Mouse (Mus musculus) intestine, embryonic 15.5 days (tissue): ENCODE measurements around the gene Galr3. TPM values are rescaled to one million over a fixed set of nuclear protein-coding genes. Genes with fewer than 3 reads are reported as not detected.
"Not testable (repeated sequence)": the region's sequence is repeated elsewhere in the genome, so short reads cannot be mapped to it uniquely, and the experiment has no call there.

ENCODE experiments used
- ATAC-seq: fragments of 200-750 bp; cut with Nextera tagmentation; 2 replicates; pipeline ENCODE4 v1.8.0; 2017; ENCODE audit warnings: moderate TSS enrichment, moderate library complexity
- H3K27ac ChIP-seq: fragments of 300-500 bp; sonication (generic); 2 replicates; pipeline ENCODE4 v1.5.1; 2015; ENCODE audit warnings: mild to moderate bottlenecking, inconsistent platforms
- H3K27me3 ChIP-seq: fragments of 300-500 bp; sonication (generic); replicated peaks from 2 replicates; pipeline ENCODE4 v1.6.1; 2015; ENCODE audit warnings: inconsistent platforms
- H3K36me3 ChIP-seq: fragments of 300-500 bp; sonication (generic); 2 replicates; pipeline ENCODE4 v1.6.1; 2015; ENCODE audit warnings: inconsistent platforms
- H3K4me1 ChIP-seq: fragments of 300-500 bp; sonication (generic); replicated peaks from 2 replicates; pipeline ENCODE4 v1.6.1; 2015; ENCODE audit warnings: inconsistent platforms
- H3K4me2 ChIP-seq: fragments of 300-500 bp; sonication (generic); replicated peaks from 2 replicates; pipeline ENCODE4 v1.6.1; 2015; ENCODE audit warnings: mild to moderate bottlenecking, inconsistent platforms
- H3K4me3 ChIP-seq: fragments of 300-500 bp; sonication (generic); replicated peaks from 2 replicates; pipeline ENCODE4 v1.5.1; 2015; ENCODE audit warnings: inconsistent platforms
- H3K9ac ChIP-seq: fragments of 300-500 bp; sonication (generic); 2 replicates; pipeline ENCODE4 v1.6.1; 2015; ENCODE audit warnings: inconsistent platforms
- H3K9me3 ChIP-seq: fragments of 300-500 bp; sonication (generic); 2 replicates; pipeline ENCODE4 v1.6.1; 2016; ENCODE audit warnings: inconsistent platforms
- WGBS: fragments of 180-500 bp; shearing (Covaris S2); methylation state at CpG from one replicate; pipeline ENCODE4 v1.1.7; 2015; 5-methylcytosine and 5-hydroxymethylcytosine counted together
- polyA plus RNA-seq: library from polyadenylated mRNA; unstranded; fragments of >200 nt; fragmentation: Nextera tagmentation; extraction: Ambion mirVana; gene quantifications from 2 replicates; pipeline ENCODE4 v1.2.1, GENCODE M21; 2015

The Galr3 gene
- polyA plus RNA-seq, 1 experiment from 2014 or later = 1.8 TPM

DNA sequence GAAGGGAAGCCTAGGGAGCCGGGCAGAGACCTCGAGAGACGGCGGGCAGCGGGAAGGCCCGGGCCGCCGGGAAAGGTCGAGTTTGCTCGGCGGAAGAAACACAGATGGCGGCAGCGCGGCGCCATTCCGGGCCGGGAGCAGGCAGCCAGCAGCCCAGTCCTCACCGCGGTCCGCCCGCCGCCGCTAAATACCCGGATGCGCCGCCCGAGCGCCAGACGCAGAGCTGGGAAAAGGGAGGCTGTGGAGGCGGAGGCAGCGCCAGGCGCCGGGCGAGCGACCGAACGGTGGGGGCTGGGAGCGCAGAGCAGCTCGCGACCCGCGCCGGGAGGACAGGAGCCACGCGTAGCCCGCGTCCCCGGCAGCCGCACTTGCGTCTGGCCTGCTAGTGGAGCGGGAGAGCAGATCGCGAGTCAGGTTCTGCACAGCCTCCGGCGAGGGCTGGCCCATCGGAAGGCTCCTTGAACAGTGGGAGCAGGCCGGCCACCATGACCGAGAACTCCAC is 13.4 kb upstream of the Galr3 start, which contains the start of gene H1f0:
H1f0 (plus strand) TSS at position 214 of the 502 bp plus-strand sequence.
- Histone ChIP-seq H3K36me3 (no peaks in the 10 kb centered on the region), H3K9ac (peak within 1 kb of the TSS; percentile 99), H3K4me2 (peak within 1 kb of the TSS; percentile 85), H3K9me3 (no peaks in the 10 kb centered on the region), H3K27ac (peak within 1 kb of the TSS; percentile 98), H3K4me3 (peak within 1 kb of the TSS; percentile 85), H3K27me3 (no peaks in the 10 kb centered on the region), H3K4me1 (peaks cover 42% of the 10 kb centered on the region)
- peak; percentile 71 for ATAC-seq
- WGBS = 0% methylated on average over 58 of the region's 58 CpGs

- H3K4me1 ChIP-seq = peaks cover 42% of the 10 kb centered on the region
- H3K9ac ChIP-seq = peak overlapping the region; percentile 99
- WGBS = 20% methylated on average over 16 of the region's 16 CpGs
- H3K27ac ChIP-seq = peak overlapping the region; percentile 98
- no peaks in the 10 kb centered on the region for H3K27me3 ChIP-seq
- peak overlapping the region; percentile 85 for H3K4me3 ChIP-seq
- H3K36me3 ChIP-seq = no peaks in the 10 kb centered on the region
- H3K4me2 ChIP-seq = peak overlapping the region; percentile 85
- no peak for ATAC-seq
- no peaks in the 10 kb centered on the region for H3K9me3 ChIP-seq
Observed at GRCm38 (mm10) chr15:79028823-79029484, 12.7 kb upstream of the Galr3 start.

GRCm38 (mm10) chr15:79029519-79030241 is 12.0 kb upstream of the Galr3 start:
- H3K9ac ChIP-seq = peak overlapping the region; percentile 99
- peaks cover 42% of the 10 kb centered on the region for H3K4me1 ChIP-seq
- no peaks in the 10 kb centered on the region for H3K9me3 ChIP-seq
- H3K36me3 ChIP-seq = no peaks in the 10 kb centered on the region
- 2% methylated on average over 11 of the region's 11 CpGs for WGBS
- peak overlapping the region; percentile 85 for H3K4me3 ChIP-seq
- H3K27me3 ChIP-seq = no peaks in the 10 kb centered on the region
- ATAC-seq = no peak
- peak overlapping the region; percentile 82 for H3K27ac ChIP-seq
- peak overlapping the region; percentile 85 for H3K4me2 ChIP-seq

GRCm38 (mm10) chr15:79030551-79031435 is 10.9 kb upstream of the Galr3 start:
- peak overlapping the region; percentile 85 for H3K4me3 ChIP-seq
- H3K9me3 ChIP-seq = no peaks in the 10 kb centered on the region
- H3K4me1 ChIP-seq = peaks cover 32% of the 10 kb centered on the region
- ATAC-seq = peak; percentile 88
- peak overlapping the region; percentile 85 for H3K4me2 ChIP-seq
- WGBS = under 1% methylated on average over 52 of the region's 52 CpGs
- H3K27me3 ChIP-seq = no peaks in the 10 kb centered on the region
- H3K36me3 ChIP-seq = no peaks in the 10 kb centered on the region
- H3K27ac ChIP-seq = peak overlapping the region; percentile 82
- peak overlapping the region; percentile 99 for H3K9ac ChIP-seq

DNA sequence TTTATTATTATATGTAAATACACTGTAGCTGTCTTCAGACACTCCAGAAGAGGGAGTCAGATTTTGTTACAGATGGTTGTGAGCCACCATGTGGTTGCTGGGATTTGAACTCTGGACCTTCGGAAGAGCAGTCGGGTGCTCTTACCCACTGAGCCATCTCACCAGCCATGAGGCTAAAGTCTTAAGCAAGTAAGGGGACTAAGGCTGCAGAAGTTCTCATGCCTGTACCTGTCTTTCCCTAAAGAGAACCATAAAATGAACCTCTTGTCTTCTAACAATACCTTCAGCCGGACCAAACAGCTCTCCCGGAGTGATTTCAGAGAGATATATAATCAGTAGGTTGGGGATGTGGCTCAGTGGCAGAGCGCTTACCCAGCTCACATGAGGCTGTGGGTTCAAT is 9.8 kb upstream of the Galr3 start:
- peak overlapping the region; percentile 85 for H3K4me2 ChIP-seq

GRCm38 (mm10) chr15:79037913-79038328 is 3.8 kb upstream of the Galr3 start:
- peaks cover 20% of the 10 kb centered on the region for H3K27me3 ChIP-seq
- 0 out of 2 replicates have a peak overlapping the region, but pooled peaks have one; percentile 24 for H3K27ac ChIP-seq
- 11% methylated on average over 14 of the region's 14 CpGs for WGBS
- ATAC-seq = peak; percentile 55
- H3K4me3 ChIP-seq = no peak overlapping the region
- H3K9me3 ChIP-seq = no peaks in the 10 kb centered on the region
- H3K9ac ChIP-seq = no peak overlapping the region
- no peaks in the 10 kb centered on the region for H3K36me3 ChIP-seq
- H3K4me2 ChIP-seq = peak overlapping the region; percentile 7
- H3K4me1 ChIP-seq = peaks cover 35% of the 10 kb centered on the region

More for the DNA sequence above, 9.8 kb upstream of the Galr3 start:
- WGBS = 85% methylated on average over 5 of the region's 5 CpGs
- H3K36me3 ChIP-seq, H3K9ac ChIP-seq, H3K27ac ChIP-seq, ATAC-seq, H3K27me3 ChIP-seq, H3K9me3 ChIP-seq: not testable (repeated sequence)
- Histone ChIP-seq H3K4me3 (0 out of 2 replicates have a peak overlapping the region, but pooled peaks have one; percentile 10), H3K4me1 (peaks cover 23% of the 10 kb centered on the region)

DNA sequence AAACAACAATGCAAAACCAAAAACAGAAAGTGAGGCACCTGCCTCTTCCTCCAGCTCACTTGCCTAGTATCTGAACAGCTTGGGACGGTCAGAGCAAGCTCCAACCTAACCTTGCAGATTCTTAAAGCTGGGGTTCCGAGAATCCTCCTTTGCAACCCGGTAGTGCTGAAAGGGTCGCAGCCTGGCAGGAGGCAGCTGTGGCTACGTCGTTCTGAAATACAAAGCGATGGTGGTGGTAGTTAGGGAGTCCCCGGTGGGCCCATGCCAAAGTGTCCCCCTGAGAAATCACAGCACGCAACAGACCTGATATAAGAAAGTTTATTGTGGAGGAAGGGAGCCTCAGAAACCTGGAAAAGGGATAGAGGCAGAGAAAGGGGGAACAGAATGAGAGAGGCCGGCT is 3.4 kb upstream of the Galr3 start:
- Histone ChIP-seq H3K4me3 (no peak overlapping the region), H3K27ac (0 out of 2 replicates have a peak overlapping the region, but pooled peaks have one; percentile 0), H3K36me3 (no peaks in the 10 kb centered on the region)

DNA sequence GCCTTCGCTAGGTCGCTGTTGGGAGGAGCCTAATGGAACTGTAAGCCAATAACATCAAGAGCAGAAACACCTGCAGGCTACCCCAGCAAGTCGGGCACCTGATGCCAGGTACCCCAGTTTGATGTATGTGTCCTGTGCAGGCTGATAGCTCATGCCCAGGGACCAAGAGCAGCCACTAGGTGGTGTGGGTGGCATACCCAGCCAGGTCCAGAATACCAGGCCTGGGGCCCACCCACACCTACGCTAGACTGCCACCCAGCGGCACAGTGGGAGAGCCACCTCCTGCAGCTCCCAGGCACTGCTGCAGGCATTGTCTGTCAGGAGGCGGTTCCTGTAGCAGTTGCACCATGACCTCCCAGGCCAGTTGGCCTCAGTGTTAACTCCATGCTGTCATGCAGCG is 2.8 kb upstream of the Galr3 start:
- Histone ChIP-seq H3K36me3 (no peaks in the 10 kb centered on the region), H3K4me1 (peaks cover 44% of the 10 kb centered on the region), H3K27me3 (peaks cover 28% of the 10 kb centered on the region), H3K9ac (peak overlapping the region; percentile 8; the same call in 1 of the 2 replicates), H3K27ac (no peak overlapping the region), H3K4me3 (no peak overlapping the region), H3K9me3 (no peaks in the 10 kb centered on the region), H3K4me2 (no peak overlapping the region; the same call in 1 of the 2 replicates)
- WGBS = 18% methylated on average over 7 of the region's 7 CpGs
- ATAC-seq = peak; percentile 72

More for the DNA sequence above, 3.4 kb upstream of the Galr3 start:
- ATAC-seq = no peak
- Histone ChIP-seq H3K9ac (no peak overlapping the region), H3K4me1 (peaks cover 40% of the 10 kb centered on the region), H3K9me3 (no peaks in the 10 kb centered on the region), H3K27me3 (peaks cover 24% of the 10 kb centered on the region), H3K4me2 (peak overlapping the region; percentile 7; the same call in 1 of the 2 replicates)
- 77% methylated on average over 10 of the region's 10 CpGs for WGBS

GRCm38 (mm10) chr15:79040501-79041416 is 926 bp upstream of the Galr3 start:
- H3K4me3 ChIP-seq = peak overlapping the region; percentile 38
- ATAC-seq = peak; percentile 29
- WGBS = 15% methylated on average over 24 of the region's 24 CpGs
- H3K27me3 ChIP-seq = peaks cover 28% of the 10 kb centered on the region
- no peaks in the 10 kb centered on the region for H3K36me3 ChIP-seq
- peaks cover 54% of the 10 kb centered on the region for H3K4me1 ChIP-seq
- no peaks in the 10 kb centered on the region for H3K9me3 ChIP-seq
- peak overlapping the region; percentile 41 for H3K9ac ChIP-seq
- peak overlapping the region; percentile 79 for H3K27ac ChIP-seq
- peak overlapping the region; percentile 98 for H3K4me2 ChIP-seq

DNA sequence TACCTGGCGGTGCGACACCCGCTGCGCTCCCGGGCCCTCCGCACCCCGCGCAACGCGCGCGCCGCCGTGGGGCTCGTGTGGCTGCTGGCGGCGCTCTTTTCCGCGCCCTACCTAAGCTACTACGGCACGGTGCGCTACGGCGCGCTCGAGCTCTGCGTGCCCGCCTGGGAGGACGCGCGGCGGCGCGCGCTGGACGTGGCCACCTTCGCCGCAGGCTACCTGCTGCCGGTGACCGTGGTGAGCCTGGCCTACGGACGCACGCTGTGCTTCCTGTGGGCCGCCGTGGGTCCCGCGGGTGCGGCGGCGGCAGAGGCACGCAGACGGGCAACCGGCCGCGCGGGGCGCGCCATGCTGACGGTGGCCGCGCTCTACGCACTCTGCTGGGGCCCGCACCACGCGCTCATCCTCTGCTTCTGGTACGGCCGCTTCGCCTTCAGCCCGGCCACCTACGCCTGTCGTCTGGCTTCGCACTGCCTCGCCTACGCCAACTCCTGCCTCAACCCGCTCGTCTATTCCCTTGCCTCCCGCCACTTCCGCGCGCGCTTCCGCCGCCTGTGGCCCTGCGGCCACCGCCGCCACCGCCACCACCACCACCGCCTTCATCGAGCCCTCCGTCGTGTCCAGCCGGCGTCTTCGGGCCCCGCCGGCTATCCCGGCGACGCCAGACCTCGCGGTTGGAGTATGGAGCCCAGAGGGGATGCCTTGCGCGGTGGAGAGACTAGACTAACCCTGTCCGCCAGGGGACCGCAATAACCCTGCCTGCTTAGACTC is 1.2 kb downstream of the Galr3 start:
- peak overlapping the region; percentile 53 for H3K4me3 ChIP-seq
- ATAC-seq = 0 out of 2 replicates have a peak, but pooled peaks have one; percentile 7
- H3K36me3 ChIP-seq = no peaks in the 10 kb centered on the region
- WGBS = under 1% methylated on average over 105 of the region's 105 CpGs
- peak overlapping the region; percentile 62 for H3K9ac ChIP-seq
- H3K9me3 ChIP-seq = no peaks in the 10 kb centered on the region
- 0 out of 2 replicates have a peak overlapping the region, but pooled peaks have one; percentile 30 for H3K27ac ChIP-seq
- H3K4me2 ChIP-seq = peak overlapping the region; percentile 98
- H3K4me1 ChIP-seq = peaks cover 50% of the 10 kb centered on the region
- peaks cover 28% of the 10 kb centered on the region for H3K27me3 ChIP-seq
